Mouse (Mus musculus): ENCODE results near the gene Ankle1. TPM values are rescaled to one million over a fixed set of nuclear protein-coding genes. Genes with fewer than 3 reads are reported as not detected.
"Not testable (repeated sequence)": the region's sequence is repeated elsewhere in the genome, so short reads cannot be mapped to it uniquely, and the experiment has no call there.

Ankle1 gene
- polyA plus RNA-seq, 1 experiment from 2014 or later, result 38.0 TPM

DNA sequence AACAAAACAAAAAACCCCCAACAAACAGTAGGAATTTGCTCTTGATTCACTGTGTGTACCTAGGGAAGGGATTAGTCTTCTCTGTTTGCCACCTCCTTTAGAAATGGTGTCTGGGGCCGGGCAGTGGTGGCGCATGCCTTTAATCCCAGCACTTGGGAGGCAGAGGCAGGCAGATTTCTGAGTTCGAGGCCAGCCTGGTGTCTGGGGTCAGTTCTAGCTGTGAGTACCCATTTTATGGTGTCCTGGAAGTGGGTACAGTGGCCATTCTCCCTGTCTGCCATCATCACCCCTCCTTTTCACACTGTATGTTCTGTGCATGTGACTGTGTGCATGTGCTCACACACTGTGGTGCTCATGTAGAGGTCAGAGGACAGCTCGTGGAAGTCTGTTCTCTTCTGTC lies 2.4 kb downstream of the Ankle1 start:
- no peak overlapping the region for H3K27ac ChIP-seq (ENCODE audit: low read depth)
- no peaks in the 10 kb centered on the region for H3K4me1 ChIP-seq (ENCODE audit: insufficient read depth)
- no peak for TF ChIP-seq CTCF (IDR thresholded peaks at IDR 0.05; ENCODE audit: low read depth)
- H3K4me2 ChIP-seq, result no peak overlapping the region
- no peaks in the 10 kb centered on the region for H3K27me3 ChIP-seq (ENCODE audit: insufficient read depth, low read length)
- no peaks in the 10 kb centered on the region for H3K9me3 ChIP-seq (ENCODE audit: low read depth, low read length)
- peaks cover 36% of the 10 kb centered on the region for H3K36me3 ChIP-seq (ENCODE audit: insufficient read depth)
- no peak overlapping the region for H3K4me3 ChIP-seq (ENCODE audit: low read depth, low read length)
- ATAC-seq (ENCODE audit: insufficient read depth) (no peak), DNase-seq (no peak)
- H3K9ac ChIP-seq, result no peak overlapping the region
- WGBS, result 92% methylated on average over 4 of the region's 4 CpGs

DNA sequence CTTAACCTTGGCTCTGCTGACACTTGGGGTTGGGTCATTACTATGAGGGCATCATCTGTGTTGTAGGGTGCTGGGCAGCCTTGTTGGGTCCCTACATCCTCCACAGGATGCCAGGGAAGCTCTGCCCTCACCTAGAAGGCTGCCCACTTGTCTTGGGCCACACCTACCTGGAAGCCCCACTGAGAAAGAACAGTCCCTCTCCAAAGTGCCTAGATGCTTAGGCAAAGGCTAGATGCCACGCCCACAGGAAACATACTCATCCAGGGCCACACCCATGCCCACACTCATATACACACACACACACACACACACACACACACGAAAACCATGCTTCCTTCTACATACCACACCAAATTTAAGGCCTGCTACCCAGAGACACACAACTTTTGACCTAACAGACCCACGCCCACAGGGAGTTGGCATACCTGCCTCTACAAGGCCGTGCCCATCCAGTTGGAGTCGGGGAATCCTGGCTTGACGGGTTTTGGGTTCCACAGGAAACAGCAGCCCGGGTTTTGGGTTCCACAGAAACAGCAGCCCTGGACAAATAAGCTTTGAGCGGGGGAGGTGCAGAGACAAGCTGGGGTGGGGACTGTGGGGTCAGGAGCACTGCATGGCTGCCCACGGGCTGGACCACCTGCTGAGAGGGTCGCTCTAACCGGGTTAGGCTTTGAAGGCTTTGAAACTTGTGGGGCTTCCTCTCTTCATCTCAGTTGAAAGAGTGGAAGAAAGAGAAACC lies 5.9 kb downstream of the Ankle1 start:
- Histone ChIP-seq H3K9me3 (ENCODE audit: low read depth, low read length) (no peaks in the 10 kb centered on the region), H3K27me3 (ENCODE audit: insufficient read depth, low read length) (no peaks in the 10 kb centered on the region), H3K4me1 (ENCODE audit: insufficient read depth) (no peaks in the 10 kb centered on the region), H3K4me3 (ENCODE audit: low read depth, low read length) (no peak overlapping the region), H3K27ac (ENCODE audit: low read depth) (no peak overlapping the region), H3K36me3 (ENCODE audit: insufficient read depth) (peaks cover 32% of the 10 kb centered on the region), H3K4me2 (no peak overlapping the region), H3K9ac (no peak overlapping the region)
- TF ChIP-seq CTCF (IDR thresholded peaks at IDR 0.05; ENCODE audit: low read depth), result no peak
- DNase-seq, result no peak
- ATAC-seq (ENCODE audit: insufficient read depth), result no peak
- WGBS, result 44% methylated on average over 11 of the region's 11 CpGs

DNA sequence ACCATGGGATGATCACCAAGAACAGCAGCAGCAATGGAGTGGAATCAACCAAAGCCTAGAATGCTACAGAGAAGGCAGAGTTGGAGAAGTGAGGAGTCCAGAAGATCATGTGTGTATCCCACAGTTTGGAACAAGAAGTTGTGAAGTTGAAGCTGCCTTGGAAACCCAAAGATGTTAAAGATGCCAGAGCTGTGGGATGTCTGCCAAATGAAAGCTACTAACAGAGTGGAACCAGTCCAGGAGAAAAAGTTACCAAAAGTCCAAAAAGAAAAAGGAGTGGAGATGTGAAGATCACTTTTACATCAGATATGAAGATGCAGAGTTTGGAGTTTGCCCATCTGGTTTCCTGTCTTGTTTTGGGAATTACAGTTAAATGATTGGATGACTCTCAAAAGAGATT lies 16.3 kb downstream of the Ankle1 start:
- H3K27ac ChIP-seq (ENCODE audit: low read depth), result no peak overlapping the region
- no peaks in the 10 kb centered on the region for H3K36me3 ChIP-seq (ENCODE audit: insufficient read depth)
- no peaks in the 10 kb centered on the region for H3K27me3 ChIP-seq (ENCODE audit: insufficient read depth, low read length)
- DNase-seq (no peak), ATAC-seq (ENCODE audit: insufficient read depth) (no peak)
- H3K4me1 ChIP-seq (ENCODE audit: insufficient read depth), result no peaks in the 10 kb centered on the region
- H3K9me3 ChIP-seq (ENCODE audit: low read depth, low read length), result no peaks in the 10 kb centered on the region
- H3K4me3 ChIP-seq (ENCODE audit: low read depth, low read length), result no peak overlapping the region
- no peak overlapping the region for H3K4me2 ChIP-seq
- H3K9ac ChIP-seq, result no peak overlapping the region
- no peak for TF ChIP-seq CTCF (IDR thresholded peaks at IDR 0.05; ENCODE audit: low read depth)

DNA sequence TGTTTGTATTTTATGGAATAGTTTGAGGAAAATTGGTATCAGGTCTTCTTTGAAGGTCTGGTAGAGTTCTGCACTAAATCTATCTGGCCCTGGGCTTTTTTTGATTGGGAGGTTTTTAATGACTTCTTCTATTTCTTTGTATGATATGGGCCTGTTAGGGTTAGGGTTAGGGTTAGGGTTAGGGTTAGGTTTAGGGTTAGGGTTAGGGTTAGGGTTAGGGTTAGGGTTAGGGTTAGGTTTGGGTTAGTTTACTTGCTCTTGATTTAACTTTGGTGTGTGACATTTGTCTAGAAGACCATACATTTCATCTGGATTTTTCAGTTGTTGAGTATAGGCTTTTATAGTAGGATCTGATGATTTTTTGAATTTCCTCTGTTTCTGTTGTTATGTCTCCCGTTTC lies 27.1 kb downstream of the Ankle1 start:
- not testable (repeated sequence) for DNase-seq; H3K4me1 ChIP-seq (ENCODE audit: insufficient read depth); H3K36me3 ChIP-seq (ENCODE audit: insufficient read depth); H3K9me3 ChIP-seq (ENCODE audit: low read depth, low read length); ATAC-seq (ENCODE audit: insufficient read depth); H3K9ac ChIP-seq; H3K27ac ChIP-seq (ENCODE audit: low read depth); H3K27me3 ChIP-seq (ENCODE audit: insufficient read depth, low read length); H3K4me3 ChIP-seq (ENCODE audit: low read depth, low read length); H3K4me2 ChIP-seq
- WGBS, result 78% methylated on average over 1 of the region's 1 CpGs

DNA sequence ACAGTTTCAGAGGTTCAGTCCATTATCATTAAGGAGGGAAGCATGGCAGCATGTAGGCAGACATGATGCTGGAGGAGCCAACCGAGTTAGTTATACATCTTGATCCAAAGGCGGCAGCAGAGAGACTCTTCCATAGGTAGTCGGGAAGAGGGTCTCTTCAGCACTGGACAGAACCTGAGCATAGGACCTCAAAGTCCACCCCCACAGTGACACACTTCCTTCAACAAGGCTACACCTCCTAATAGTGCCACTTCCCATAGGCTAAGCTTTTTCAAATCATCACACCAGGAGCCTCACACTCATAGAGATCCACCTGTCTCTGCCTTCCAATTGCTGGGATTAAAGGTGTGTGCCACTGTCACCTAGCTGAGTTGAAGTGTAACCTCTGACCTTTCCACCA lies 31.2 kb downstream of the Ankle1 start:
- Histone ChIP-seq H3K4me1 (ENCODE audit: insufficient read depth) (no peaks in the 10 kb centered on the region), H3K36me3 (ENCODE audit: insufficient read depth) (no peaks in the 10 kb centered on the region), H3K27ac (ENCODE audit: low read depth) (no peak overlapping the region), H3K4me2 (no peak overlapping the region), H3K9ac (no peak overlapping the region), H3K27me3 (ENCODE audit: insufficient read depth, low read length) (peaks cover 3% of the 10 kb centered on the region), H3K9me3 (ENCODE audit: low read depth, low read length) (no peaks in the 10 kb centered on the region; the same call in 1 of the 2 replicates), H3K4me3 (ENCODE audit: low read depth, low read length) (no peak overlapping the region)
- ATAC-seq (ENCODE audit: insufficient read depth) (no peak), DNase-seq (no peak)
- 51% methylated on average over 3 of the region's 3 CpGs for whole genome bisulfite sequencing
- no peak for TF ChIP-seq CTCF (IDR thresholded peaks at IDR 0.05; ENCODE audit: low read depth)

DNA sequence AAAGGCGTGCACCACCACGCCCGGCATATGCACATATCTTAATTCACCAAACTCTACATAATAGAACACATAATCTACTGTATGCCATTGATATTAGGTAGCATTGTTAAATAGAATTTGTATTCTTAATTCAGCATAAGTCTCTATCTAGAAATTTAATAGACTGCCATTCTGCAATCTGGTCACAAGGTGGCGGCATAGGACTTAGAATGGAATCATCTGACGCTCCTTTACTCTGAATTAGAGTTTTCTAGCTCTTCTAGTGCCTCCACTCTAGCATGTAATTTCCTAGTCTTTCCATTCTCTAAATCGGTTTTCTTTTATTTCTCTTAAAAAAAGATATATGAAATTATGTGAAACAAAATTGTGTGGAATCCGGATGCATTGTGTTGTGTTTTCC lies 35.6 kb downstream of the Ankle1 start:
- ATAC-seq (ENCODE audit: insufficient read depth) (0 out of 2 replicates have a peak, but pooled peaks have one; percentile 21), DNase-seq (peak; percentile 89)
- Histone ChIP-seq H3K9ac (no peak overlapping the region), H3K36me3 (ENCODE audit: insufficient read depth) (no peaks in the 10 kb centered on the region), H3K4me2 (no peak overlapping the region), H3K4me1 (ENCODE audit: insufficient read depth) (no peaks in the 10 kb centered on the region), H3K27ac (ENCODE audit: low read depth) (no peak overlapping the region), H3K27me3 (ENCODE audit: insufficient read depth, low read length) (peaks cover 5% of the 10 kb centered on the region), H3K4me3 (ENCODE audit: low read depth, low read length) (no peak overlapping the region), H3K9me3 (ENCODE audit: low read depth, low read length) (no peaks in the 10 kb centered on the region)
- TF ChIP-seq CTCF (IDR thresholded peaks at IDR 0.05; ENCODE audit: low read depth), result peak; percentile 84
- WGBS, result under 1% methylated on average over 7 of the region's 7 CpGs

DNA sequence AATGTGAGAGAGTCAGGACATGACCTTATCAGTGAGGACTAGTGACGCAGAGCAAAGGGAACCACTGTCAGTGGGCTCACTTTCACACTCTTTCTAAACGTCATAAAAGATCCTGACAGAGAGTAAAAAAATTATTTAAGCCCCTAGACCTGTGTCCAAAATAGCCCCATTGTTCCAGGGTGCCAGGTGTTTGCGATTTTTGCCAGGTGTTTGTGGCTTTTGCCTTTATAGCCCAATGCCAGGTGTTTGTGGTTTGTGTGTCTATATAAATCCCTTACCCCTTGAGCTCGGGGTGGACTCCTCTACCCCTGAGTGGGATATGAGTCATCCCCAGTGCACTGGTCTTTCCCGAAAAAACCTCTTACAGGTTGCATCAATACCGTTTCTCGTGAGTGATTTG lies 39.3 kb downstream of the Ankle1 start:
- no peak overlapping the region for H3K27ac ChIP-seq (ENCODE audit: low read depth)
- peaks cover 5% of the 10 kb centered on the region for H3K27me3 ChIP-seq (ENCODE audit: insufficient read depth, low read length)
- H3K4me1 ChIP-seq (ENCODE audit: insufficient read depth), result no peaks in the 10 kb centered on the region
- no peak overlapping the region for H3K4me3 ChIP-seq (ENCODE audit: low read depth, low read length)
- TF ChIP-seq CTCF (IDR thresholded peaks at IDR 0.05; ENCODE audit: low read depth), result no peak
- no peak overlapping the region for H3K9ac ChIP-seq
- DNase-seq (no peak), ATAC-seq (ENCODE audit: insufficient read depth) (no peak)
- H3K9me3 ChIP-seq (ENCODE audit: low read depth, low read length), result no peaks in the 10 kb centered on the region
- H3K36me3 ChIP-seq (ENCODE audit: insufficient read depth), result no peaks in the 10 kb centered on the region
- 77% methylated on average over 7 of the region's 7 CpGs for WGBS
- no peak overlapping the region for H3K4me2 ChIP-seq

All from lung, embryonic 14.5 days (tissue).